Mouse (Mus musculus) embryo, embryonic 11.5 days (tissue): ENCODE results near the gene Bcap29.
"Not testable (repeated sequence)": the region's sequence is repeated elsewhere in the genome, so short reads cannot be mapped to it uniquely, and the experiment has no call there.

Experiments
- DNase-seq: peaks from one replicate; pipeline ENCODE4 v3.0.0-alpha.2; 2012; ENCODE audit warnings: low read depth, low spot score

Bcap29 gene

GRCm38 (mm10) chr12:31634343-31635239 lies at the start of gene Bcap29:
Gene Bcap29, minus strand, starts transcription at chr12:31634658.
- peak; percentile 63 for DNase-seq

- DNase-seq, result no peak
Observed at GRCm38 (mm10) chr12:31667187-31667586, 32.7 kb upstream of the Bcap29 start.

GRCm38 (mm10) chr12:31665999-31666398 lies 31.5 kb upstream of the Bcap29 start:
- no peak for DNase-seq

GRCm38 (mm10) chr12:31656841-31657240 lies 22.4 kb upstream of the Bcap29 start:
- no peak for DNase-seq

- DNase-seq, result no peak
Observed at GRCm38 (mm10) chr12:31654965-31655477, 20.6 kb upstream of the Bcap29 start.

GRCm38 (mm10) chr12:31654197-31654964 lies 19.9 kb upstream of the Bcap29 start, which contains the start of the genes Dus4l and Cog5:
Gene Dus4l, minus strand, starts transcription at chr12:31654826.
Gene Cog5, plus strand, starts transcription at chr12:31654869.
- DNase-seq, result peak; percentile 91

GRCm38 (mm10) chr12:31653611-31654010 lies 19.2 kb upstream of the Bcap29 start:
- no peak for DNase-seq

- DNase-seq, result no peak
Observed at GRCm38 (mm10) chr12:31635240-31635607, 766 bp upstream of the Bcap29 start.

GRCm38 (mm10) chr12:31633970-31634342 lies 502 bp downstream of the Bcap29 start:
- peak; percentile 22 for DNase-seq

- not testable (repeated sequence) for DNase-seq
Observed at GRCm38 (mm10) chr12:31628396-31628795, 6.1 kb downstream of the Bcap29 start.

GRCm38 (mm10) chr12:31625016-31625415 lies 9.4 kb downstream of the Bcap29 start:
- DNase-seq, result no peak

- no peak for DNase-seq
Observed at GRCm38 (mm10) chr12:31620106-31620505, 14.4 kb downstream of the Bcap29 start.

- DNase-seq, result no peak
Observed at GRCm38 (mm10) chr12:31613353-31613752, 21.1 kb downstream of the Bcap29 start.

- DNase-seq, result no peak
Observed at GRCm38 (mm10) chr12:31608138-31608537, 26.3 kb downstream of the Bcap29 start.

GRCm38 (mm10) chr12:31604894-31605293 lies 29.6 kb downstream of the Bcap29 start:
- DNase-seq, result no peak

- no peak for DNase-seq
Observed at GRCm38 (mm10) chr12:31603586-31603985, 30.9 kb downstream of the Bcap29 start.

- no peak for DNase-seq
Observed at GRCm38 (mm10) chr12:31594296-31594695, 40.2 kb downstream of the Bcap29 start.

GRCm38 (mm10) chr12:31592011-31592410 lies 42.4 kb downstream of the Bcap29 start:
- DNase-seq, result no peak

- no peak for DNase-seq
Observed at GRCm38 (mm10) chr12:31583726-31584125, 50.7 kb downstream of the Bcap29 start.

- no peak for DNase-seq
Observed at GRCm38 (mm10) chr12:31582081-31582480, 52.4 kb downstream of the Bcap29 start.

- DNase-seq, result no peak
Observed at GRCm38 (mm10) chr12:31581319-31581810, 53.1 kb downstream of the Bcap29 start.
